Mouse (Mus musculus): ENCODE results near the gene Kctd18.

- TF ChIP-seq CTCF (IDR thresholded peaks at IDR 0.05; ENCODE audit: control insufficient read depth, insufficient read depth, insufficient replicate concordance, low read depth, low read length) = no peak
- TF ChIP-seq POLR2A (IDR thresholded peaks at IDR 0.05; ENCODE audit: control insufficient read depth, low read depth, low read length) = no peak
Observed at GRCm38 (mm10) chr1:57906312-57906711, 112.4 kb downstream of the Kctd18 start.
